Mouse (Mus musculus): ENCODE measurements at regions not wholly inside any gene's neighbourhood (a gene's known extent, or its start where the extent isn't known, plus 50 kb on each side); places are given as distances from the start of the nearest gene placed in this dataset.
"Not testable (repeated sequence)": the region's sequence is repeated elsewhere in the genome, so short reads cannot be mapped to it uniquely, and the experiment has no call there.

GRCm38 (mm10) chr7:73028952-73029351 is 346.4 kb upstream of the Rgma start:
- no peaks in the 10 kb centered on the region for H3K36me3 ChIP-seq
- no peak overlapping the region for H3K9ac ChIP-seq (replicated peaks)
- 91% methylated on average over 6 of the region's 6 CpGs for WGBS
- no peak overlapping the region for H3K4me3 ChIP-seq
- H3K27ac ChIP-seq (replicated peaks) = no peak overlapping the region
- H3K4me2 ChIP-seq (replicated peaks) = no peak overlapping the region
- no peaks in the 10 kb centered on the region for H3K4me1 ChIP-seq
- H3K27me3 ChIP-seq = no peaks in the 10 kb centered on the region
- H3K9me3 ChIP-seq = no peaks in the 10 kb centered on the region
- ATAC-seq (replicated peaks) = no peak

GRCm38 (mm10) chr7:73031407-73031806 is 343.9 kb upstream of the Rgma start:
- no peak for ATAC-seq (replicated peaks)
- H3K9me3 ChIP-seq = no peaks in the 10 kb centered on the region
- H3K9ac ChIP-seq (replicated peaks) = no peak overlapping the region
- WGBS = 87% methylated on average over 5 of the region's 5 CpGs
- H3K36me3 ChIP-seq = no peaks in the 10 kb centered on the region
- no peak overlapping the region for H3K4me3 ChIP-seq
- H3K27me3 ChIP-seq = no peaks in the 10 kb centered on the region
- H3K4me1 ChIP-seq = no peaks in the 10 kb centered on the region
- H3K4me2 ChIP-seq (replicated peaks) = no peak overlapping the region
- no peak overlapping the region for H3K27ac ChIP-seq (replicated peaks)

- peaks cover 9% of the 10 kb centered on the region; the same call in 1 of the 2 replicates for H3K4me1 ChIP-seq
Observed at GRCm38 (mm10) chr7:73032316-73032980, 342.9 kb upstream of the Rgma start.

GRCm38 (mm10) chr7:73036801-73037555 is 338.3 kb upstream of the Rgma start:
- Histone ChIP-seq H3K9me3 (no peaks in the 10 kb centered on the region), H3K4me1 (peaks cover 9% of the 10 kb centered on the region; the same call in 1 of the 2 replicates), H3K27me3 (no peaks in the 10 kb centered on the region), H3K4me2 (replicated peaks) (no peak overlapping the region), H3K27ac (replicated peaks) (no peak overlapping the region), H3K36me3 (no peaks in the 10 kb centered on the region), H3K9ac (replicated peaks) (no peak overlapping the region), H3K4me3 (no peak overlapping the region)
- WGBS = 55% methylated on average over 20 of the region's 20 CpGs
- no peak; the same call in 1 of the 2 replicates for ATAC-seq (replicated peaks)

More at GRCm38 (mm10) chr7:73032316-73032980, 342.9 kb upstream of the Rgma start:
- ATAC-seq (replicated peaks) = 0 out of 2 replicates have a peak, but pooled peaks have one; percentile 35
- WGBS = 69% methylated on average over 23 of the region's 23 CpGs
- H3K9ac ChIP-seq (replicated peaks) = no peak overlapping the region
- H3K27me3 ChIP-seq = no peaks in the 10 kb centered on the region
- H3K9me3 ChIP-seq = no peaks in the 10 kb centered on the region
- H3K4me2 ChIP-seq (replicated peaks) = no peak overlapping the region
- no peaks in the 10 kb centered on the region for H3K36me3 ChIP-seq
- H3K27ac ChIP-seq (replicated peaks) = peak overlapping the region; percentile 6
- H3K4me3 ChIP-seq = no peak overlapping the region

DNA sequence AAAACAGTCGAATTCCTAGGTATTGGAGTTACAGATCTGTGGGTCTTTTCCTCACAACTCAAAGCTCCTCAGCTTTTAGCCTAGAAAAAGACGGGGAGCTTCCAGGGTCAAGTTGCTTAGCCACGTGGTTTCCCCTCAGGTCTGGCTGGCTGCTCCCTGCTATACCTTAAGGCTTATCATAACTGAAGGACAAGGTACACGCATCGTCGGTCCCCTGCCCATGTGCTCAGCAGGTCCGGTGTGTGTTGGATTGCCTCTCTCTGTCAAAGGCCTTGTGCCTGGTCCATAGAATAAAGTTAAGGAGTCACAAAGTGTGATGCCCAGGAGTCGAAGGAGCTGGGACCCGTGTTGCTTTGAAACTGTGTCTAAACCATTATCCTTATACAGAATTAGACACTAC is 337.7 kb upstream of the Rgma start:
- no peaks in the 10 kb centered on the region for H3K9me3 ChIP-seq
- WGBS = 95% methylated on average over 9 of the region's 9 CpGs
- no peak for ATAC-seq (replicated peaks)
- H3K4me1 ChIP-seq = peaks cover 9% of the 10 kb centered on the region; the same call in 1 of the 2 replicates
- no peaks in the 10 kb centered on the region for H3K27me3 ChIP-seq
- no peak overlapping the region for H3K4me3 ChIP-seq
- no peak overlapping the region for H3K9ac ChIP-seq (replicated peaks)
- no peak overlapping the region for H3K27ac ChIP-seq (replicated peaks)
- no peaks in the 10 kb centered on the region for H3K36me3 ChIP-seq
- H3K4me2 ChIP-seq (replicated peaks) = no peak overlapping the region

DNA sequence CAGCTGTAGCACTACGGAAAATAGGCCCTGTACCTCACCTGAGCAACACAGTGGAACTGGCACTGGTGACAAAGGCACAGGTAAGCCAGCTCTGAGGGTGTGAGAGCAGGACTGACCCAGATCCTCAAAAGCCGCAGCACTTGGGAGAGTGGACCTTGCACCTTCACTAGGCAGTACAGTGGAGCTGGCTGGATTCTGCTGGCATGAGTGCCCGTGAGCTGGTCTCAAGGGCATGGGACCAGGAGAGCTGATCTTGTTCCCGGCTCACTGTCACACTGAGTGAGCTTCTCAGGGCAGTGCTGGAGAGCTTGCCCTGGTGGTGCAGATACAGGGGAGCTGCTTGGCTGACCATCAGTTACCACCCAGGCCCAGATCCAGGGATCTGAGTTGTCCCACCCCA is 335.4 kb upstream of the Rgma start:
- no peak overlapping the region for H3K4me2 ChIP-seq (replicated peaks)
- no peak overlapping the region for H3K4me3 ChIP-seq
- ATAC-seq (replicated peaks) = no peak
- no peaks in the 10 kb centered on the region for H3K27me3 ChIP-seq
- H3K4me1 ChIP-seq = peaks cover 9% of the 10 kb centered on the region; the same call in 1 of the 2 replicates
- no peaks in the 10 kb centered on the region for H3K36me3 ChIP-seq
- WGBS = 89% methylated on average over 4 of the region's 4 CpGs
- H3K9me3 ChIP-seq = no peaks in the 10 kb centered on the region
- no peak overlapping the region for H3K9ac ChIP-seq (replicated peaks)
- H3K27ac ChIP-seq (replicated peaks) = no peak overlapping the region

- no peak overlapping the region for H3K27ac ChIP-seq (replicated peaks)
- H3K36me3 ChIP-seq = no peaks in the 10 kb centered on the region
- no peak overlapping the region for H3K9ac ChIP-seq (replicated peaks)
- no peaks in the 10 kb centered on the region for H3K9me3 ChIP-seq
- no peaks in the 10 kb centered on the region for H3K27me3 ChIP-seq
- 83% methylated on average over 3 of the region's 3 CpGs for WGBS
- H3K4me3 ChIP-seq = no peak overlapping the region
- H3K4me2 ChIP-seq (replicated peaks) = no peak overlapping the region
- no peak for ATAC-seq (replicated peaks)
- H3K4me1 ChIP-seq = no peaks in the 10 kb centered on the region
Observed at GRCm38 (mm10) chr7:73044316-73044715, 331.0 kb upstream of the Rgma start.

DNA sequence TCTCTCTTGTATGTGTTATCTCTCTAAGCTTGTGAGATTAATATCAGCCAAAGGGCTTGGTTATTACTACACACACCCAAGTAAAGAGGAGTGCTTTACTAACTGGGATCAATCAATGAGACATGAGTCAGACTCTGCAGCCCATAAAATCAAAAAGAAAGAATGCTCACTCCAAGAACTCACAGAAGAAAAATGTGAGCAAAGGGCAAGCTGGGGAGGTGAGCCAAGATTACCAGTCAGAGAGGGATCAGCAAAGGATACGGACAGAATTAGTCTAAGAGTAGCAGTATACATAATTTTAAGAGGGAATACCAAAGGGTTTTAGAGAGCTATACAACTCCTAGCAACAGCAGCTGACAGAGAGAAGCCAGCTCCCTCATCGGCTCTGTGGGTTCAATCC is 319.4 kb upstream of the Rgma start:
- Histone ChIP-seq H3K4me1 (no peaks in the 10 kb centered on the region), H3K9ac (replicated peaks) (no peak overlapping the region), H3K27me3 (no peaks in the 10 kb centered on the region), H3K9me3 (no peaks in the 10 kb centered on the region), H3K4me2 (replicated peaks) (no peak overlapping the region), H3K4me3 (no peak overlapping the region), H3K27ac (replicated peaks) (no peak overlapping the region), H3K36me3 (no peaks in the 10 kb centered on the region)
- no peak for ATAC-seq (replicated peaks)
- 86% methylated on average over 2 of the region's 2 CpGs for WGBS

- WGBS = 85% methylated on average over 3 of the region's 3 CpGs
- no peak overlapping the region for H3K27ac ChIP-seq (replicated peaks)
- ATAC-seq (replicated peaks) = no peak
- no peak overlapping the region for H3K4me3 ChIP-seq
- no peaks in the 10 kb centered on the region for H3K9me3 ChIP-seq
- no peaks in the 10 kb centered on the region for H3K4me1 ChIP-seq
- no peaks in the 10 kb centered on the region for H3K27me3 ChIP-seq
- no peak overlapping the region for H3K4me2 ChIP-seq (replicated peaks)
- no peaks in the 10 kb centered on the region for H3K36me3 ChIP-seq
- no peak overlapping the region for H3K9ac ChIP-seq (replicated peaks)
Observed at GRCm38 (mm10) chr7:73063556-73063955, 311.8 kb upstream of the Rgma start.

- H3K27me3 ChIP-seq = no peaks in the 10 kb centered on the region
- no peak overlapping the region for H3K9ac ChIP-seq (replicated peaks)
- no peaks in the 10 kb centered on the region for H3K9me3 ChIP-seq
- 95% methylated on average over 1 of the region's 1 CpGs for WGBS
- no peak for ATAC-seq (replicated peaks)
- H3K27ac ChIP-seq (replicated peaks) = no peak overlapping the region
- H3K4me3 ChIP-seq = no peak overlapping the region
- no peaks in the 10 kb centered on the region for H3K36me3 ChIP-seq
- H3K4me2 ChIP-seq (replicated peaks) = no peak overlapping the region
- H3K4me1 ChIP-seq = no peaks in the 10 kb centered on the region
Observed at GRCm38 (mm10) chr7:73068534-73068933, 306.8 kb upstream of the Rgma start.

DNA sequence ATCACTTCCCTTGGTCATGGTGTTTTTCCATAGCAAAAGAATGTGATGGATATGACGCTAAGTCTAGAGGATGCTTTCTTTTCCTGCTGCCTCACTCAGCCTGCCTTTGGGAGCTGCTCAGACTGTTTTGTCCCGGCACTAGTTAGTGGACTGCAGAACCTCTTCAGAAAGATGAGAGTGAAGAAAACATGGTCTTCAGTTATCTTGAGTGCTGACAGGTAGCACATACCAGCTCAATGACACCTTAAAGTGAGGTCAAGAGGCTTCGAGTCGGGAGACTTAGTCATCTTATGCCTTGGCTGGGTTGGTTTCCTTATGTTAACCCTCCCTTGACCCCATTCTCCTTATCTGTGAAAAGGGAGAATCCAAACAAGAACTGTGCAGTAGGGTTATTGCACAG is 306.0 kb upstream of the Rgma start:
- Histone ChIP-seq H3K27ac (replicated peaks) (no peak overlapping the region), H3K4me2 (replicated peaks) (no peak overlapping the region), H3K4me3 (no peak overlapping the region), H3K9me3 (no peaks in the 10 kb centered on the region), H3K4me1 (no peaks in the 10 kb centered on the region), H3K36me3 (no peaks in the 10 kb centered on the region), H3K9ac (replicated peaks) (no peak overlapping the region), H3K27me3 (no peaks in the 10 kb centered on the region)
- WGBS = 91% methylated on average over 4 of the region's 4 CpGs
- ATAC-seq (replicated peaks) = no peak

- not testable (repeated sequence) for H3K27ac ChIP-seq (replicated peaks); H3K9ac ChIP-seq (replicated peaks); H3K27me3 ChIP-seq; H3K36me3 ChIP-seq; H3K4me1 ChIP-seq; H3K4me2 ChIP-seq (replicated peaks); ATAC-seq (replicated peaks); H3K9me3 ChIP-seq; H3K4me3 ChIP-seq
- 95% methylated on average over 7 of the region's 7 CpGs for WGBS
Observed at GRCm38 (mm10) chr7:73075391-73075790, 299.9 kb upstream of the Rgma start.

Measured in forebrain, embryonic 15.5 days (tissue).